Mouse (Mus musculus) neutrophil, adult 59 days (primary cell): ENCODE data around the gene Ppp3cb. TPM values are rescaled to one million over a fixed set of nuclear protein-coding genes. Genes with fewer than 3 reads are reported as not detected.

Experiments used
- total RNA-seq, 2 experiments: library from RNA; stranded (reverse); gene quantifications; 1 replicate in 1 of 2; 2 replicates in 1 of 2; pipeline ENCODE4 v1.2.4; 2023

Ppp3cb gene
- total RNA-seq: 10 to 100 TPM; 52.7 to 53.5 TPM

DNA sequence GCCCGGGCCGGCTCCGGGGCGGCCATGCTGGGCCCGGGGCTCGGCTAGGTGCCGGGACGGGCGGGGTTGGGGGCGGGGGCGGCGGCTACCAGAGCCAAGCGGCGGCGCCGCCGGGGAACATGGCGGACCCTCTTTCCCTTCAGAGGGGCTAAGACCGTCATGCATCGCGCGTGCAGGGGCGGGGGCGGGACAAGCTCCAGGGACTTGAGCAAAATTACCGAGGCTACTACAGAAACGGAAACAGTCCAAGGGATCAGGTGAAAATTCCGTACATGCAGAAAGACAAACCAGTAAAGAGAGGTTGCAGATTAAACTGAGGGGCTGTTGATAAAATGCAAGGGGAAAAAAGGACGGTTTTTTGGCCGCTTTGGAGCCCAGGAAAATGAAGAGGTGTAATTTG, at the start of gene Ppp3cb:
Ppp3cb (minus strand) TSS at position 159 of the 400 bp plus-strand sequence.

GRCm38 (mm10) chr14:20496603-20497002, 49.8 kb downstream of the Ppp3cb start, which contains the start of gene Mss51:
TSS of gene Mss51 (minus strand) at chr14:20496901.

GRCm38 (mm10) chr14:20479291-20480194, 66.8 kb downstream of the Ppp3cb start, which contains the start of gene Anxa7:
TSS of gene Anxa7 (minus strand) at chr14:20480133.

DNA sequence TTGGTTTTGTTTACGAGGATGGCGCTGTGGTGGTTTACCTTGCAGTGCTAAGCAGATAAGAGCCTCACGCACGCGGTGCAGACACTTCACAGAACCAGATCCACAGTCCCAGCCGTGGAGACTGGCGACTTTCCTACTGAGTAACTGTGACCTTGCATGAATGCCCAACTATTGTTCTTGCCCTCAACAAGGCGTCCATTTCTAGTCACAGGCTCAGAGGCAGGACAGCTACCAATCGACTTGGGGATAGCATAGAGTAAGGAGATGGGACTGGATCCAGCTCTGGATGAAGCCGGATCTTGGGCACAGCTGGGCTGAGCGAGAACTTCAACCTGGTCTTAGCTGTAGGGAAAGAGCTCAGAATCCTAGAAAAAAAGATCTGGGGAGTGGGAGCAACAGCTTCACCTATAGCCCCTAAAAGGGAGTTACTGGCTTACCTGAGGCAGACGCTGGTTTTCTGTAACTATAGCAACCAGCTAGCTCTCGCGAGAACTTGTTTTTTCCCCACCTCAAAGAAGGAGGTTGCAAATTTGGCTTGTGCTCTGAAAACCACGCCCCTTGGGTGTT, 94.5 kb downstream of the Ppp3cb start, which contains the start of gene Cfap70:
Cfap70 (minus strand) TSS at position 462 of the 567 bp plus-strand sequence.

Other genes with a start within 250 kb of the Ppp3cb start
- gene Ecd, start 198.5 kb downstream of the Ppp3cb start, total RNA-seq: 10 to 100 TPM; 20.7 to 23.0 TPM
- 10 to 100 TPM; 19.7 TPM for gene Fam149b, start 198.4 kb downstream of the Ppp3cb start, total RNA-seq
- 10 to 100 TPM; 37.4 to 40.4 TPM for gene Dnajc9, start 157.7 kb downstream of the Ppp3cb start, total RNA-seq
- 10 to 100 TPM; 26.2 to 30.8 TPM for gene Mrps16, start 152.9 kb downstream of the Ppp3cb start, total RNA-seq
- gene Cfap70, start 94.3 kb downstream of the Ppp3cb start, total RNA-seq: not detected
- gene Anxa7, start 66.4 kb downstream of the Ppp3cb start, total RNA-seq: 10 to 100 TPM; 50.6 to 61.4 TPM
- 1 to 10 TPM; 2.6 to 2.8 TPM for gene Mss51, start 49.7 kb downstream of the Ppp3cb start, total RNA-seq
- gene Usp54, start 94.5 kb upstream of the Ppp3cb start, total RNA-seq: 1 to 10 TPM; 2.1 to 2.6 TPM
- under 1 TPM; 0.40 to 0.42 TPM for gene Myoz1, start 110.0 kb upstream of the Ppp3cb start, total RNA-seq
- not detected for gene Synpo2l, start 121.8 kb upstream of the Ppp3cb start, total RNA-seq
- gene Sec24c, start 127.7 kb upstream of the Ppp3cb start, total RNA-seq: 100 to 1,000 TPM; 129 to 175 TPM
- 1 to 10 TPM; 4.9 TPM for gene Fut11, start 148.4 kb upstream of the Ppp3cb start, total RNA-seq
- gene Chchd1, start 156.4 kb upstream of the Ppp3cb start, total RNA-seq: 10 to 100 TPM; 19.2 to 24.1 TPM
- 100 to 1,000 TPM; 103 to 108 TPM for gene Zswim8, start 161.0 kb upstream of the Ppp3cb start, total RNA-seq
- 10 to 100 TPM; 37.6 to 47.6 TPM for gene Ndst2, start 188.0 kb upstream of the Ppp3cb start, total RNA-seq
- 10 to 100 TPM; 55.2 to 58.4 TPM for gene Camk2g, start 247.5 kb upstream of the Ppp3cb start, total RNA-seq